Mouse (Mus musculus) layer of hippocampus, adult 9-11 months (tissue): ENCODE measurements at regions not wholly inside any gene's neighbourhood (a gene's known extent, or its start where the extent isn't known, plus 50 kb on each side); places are given as distances from the start of the nearest gene placed in this dataset.
A peak's percentile ranks its signal among the peaks of the same experiment; 100 is the strongest.

Source experiments
- DNase-seq: peaks from one replicate; pipeline ENCODE4 v3.0.0; 2022

- no peak for DNase-seq
These were observed 599.1 kb downstream of the Gm19410 start for GRCm38 (mm10) chr8:36364567-36365231.

- DNase-seq: no peak
These were observed 600.4 kb downstream of the Gm19410 start for GRCm38 (mm10) chr8:36365945-36366344.

- no peak for DNase-seq
These were observed 611.2 kb downstream of the Gm19410 start for GRCm38 (mm10) chr8:36376579-36377350.

- no peak for DNase-seq
These were observed 598.9 kb upstream of the AI429214 start for GRCm38 (mm10) chr8:36394487-36394886.

GRCm38 (mm10) chr8:36396493-36396892, 596.9 kb upstream of the AI429214 start:
- DNase-seq: no peak

GRCm38 (mm10) chr8:36406706-36407105, 586.7 kb upstream of the AI429214 start:
- peak; percentile 44 for DNase-seq
